Mouse (Mus musculus) lung, embryonic 15.5 days (tissue): ENCODE measurements at regions not wholly inside any gene's neighbourhood (a gene's known extent, or its start where the extent isn't known, plus 50 kb on each side); places are given as distances from the start of the nearest gene placed in this dataset.
"Not testable (repeated sequence)": the region's sequence is repeated elsewhere in the genome, so short reads cannot be mapped to it uniquely, and the experiment has no call there.

Source experiments
- ATAC-seq: fragments of 200-750 bp; cut with Nextera tagmentation; 2 replicates; pipeline ENCODE4 v1.8.0; 2017; ENCODE audit warnings: moderate number of reproducible peaks, borderline replicate concordance; ENCODE audit not compliant: low FRiP score, low TSS enrichment; ENCODE audit errors: extremely low read depth
- H3K27ac ChIP-seq: fragments of 300-500 bp; sonication (generic); 2 replicates; pipeline ENCODE4 v1.5.1; 2015; ENCODE audit warnings: moderate library complexity, mild to moderate bottlenecking, inconsistent platforms
- H3K27me3 ChIP-seq: fragments of 300-500 bp; sonication (generic); 2 replicates; pipeline ENCODE4 v1.6.1; 2015; ENCODE audit warnings: inconsistent platforms
- H3K36me3 ChIP-seq: fragments of 300-500 bp; sonication (generic); 2 replicates; pipeline ENCODE4 v1.6.1; 2015; ENCODE audit warnings: inconsistent platforms
- H3K4me1 ChIP-seq: fragments of 300-500 bp; sonication (generic); 2 replicates; pipeline ENCODE4 v1.6.1; 2015; ENCODE audit warnings: inconsistent platforms
- H3K4me2 ChIP-seq: fragments of 300-500 bp; sonication (generic); 2 replicates; pipeline ENCODE4 v1.6.1; 2015; ENCODE audit warnings: inconsistent platforms, mild to moderate bottlenecking, moderate library complexity
- H3K4me3 ChIP-seq: fragments of 300-500 bp; sonication (generic); 2 replicates; pipeline ENCODE4 v1.5.1; 2015; ENCODE audit warnings: mild to moderate bottlenecking, inconsistent platforms
- H3K9ac ChIP-seq: fragments of 300-500 bp; sonication (generic); 2 replicates; pipeline ENCODE4 v1.6.1; 2015; ENCODE audit warnings: inconsistent platforms
- H3K9me3 ChIP-seq: fragments of 300-500 bp; sonication (generic); 2 replicates; pipeline ENCODE4 v1.6.1; 2016; ENCODE audit warnings: inconsistent platforms
- WGBS: fragments of 180-500 bp; shearing (Covaris S2); methylation state at CpG from one replicate; pipeline ENCODE4 v1.1.7; 2015; 5-methylcytosine and 5-hydroxymethylcytosine counted together

GRCm38 (mm10) chrX:19903962-19904930 lies 155.1 kb upstream of the Chst7 start:
- Histone ChIP-seq H3K27me3 (no peaks in the 10 kb centered on the region), H3K4me1 (no peaks in the 10 kb centered on the region), H3K36me3 (no peaks in the 10 kb centered on the region), H3K9ac (no peak overlapping the region), H3K4me3 (no peak overlapping the region), H3K4me2 (no peak overlapping the region), H3K9me3 (no peaks in the 10 kb centered on the region), H3K27ac (peak overlapping the region; percentile 52; the same call in 1 of the 2 replicates)
- peak; percentile 92 for ATAC-seq
- 45% methylated on average over 6 of the region's 6 CpGs for WGBS

- no peaks in the 10 kb centered on the region for H3K36me3 ChIP-seq
- H3K27ac ChIP-seq, result peak overlapping the region; percentile 24; the same call in 1 of the 2 replicates
- no peaks in the 10 kb centered on the region for H3K4me1 ChIP-seq
- no peak; the same call in 1 of the 2 replicates for ATAC-seq
- no peak overlapping the region for H3K4me2 ChIP-seq
- no peaks in the 10 kb centered on the region for H3K27me3 ChIP-seq
- no peak overlapping the region for H3K9ac ChIP-seq
- H3K4me3 ChIP-seq, result no peak overlapping the region
- H3K9me3 ChIP-seq, result no peaks in the 10 kb centered on the region
Observed at GRCm38 (mm10) chrX:19906646-19907371, 152.6 kb upstream of the Chst7 start.

- peak; percentile 52; the same call in 1 of the 2 replicates for ATAC-seq
- no peak overlapping the region for H3K4me2 ChIP-seq
- no peaks in the 10 kb centered on the region for H3K27me3 ChIP-seq
- 82% methylated on average over 1 of the region's 1 CpGs for WGBS
- no peak overlapping the region for H3K4me3 ChIP-seq
- no peak overlapping the region for H3K9ac ChIP-seq
- no peaks in the 10 kb centered on the region for H3K9me3 ChIP-seq
- H3K4me1 ChIP-seq, result no peaks in the 10 kb centered on the region
- no peak overlapping the region for H3K27ac ChIP-seq
- no peaks in the 10 kb centered on the region for H3K36me3 ChIP-seq
Observed at GRCm38 (mm10) chrX:19917001-19917400, 142.4 kb upstream of the Chst7 start.

GRCm38 (mm10) chrX:19929376-19929775 lies 130.0 kb upstream of the Chst7 start:
- ATAC-seq, H3K27me3 ChIP-seq: not testable (repeated sequence)
- WGBS, result 69% methylated on average over 3 of the region's 3 CpGs

GRCm38 (mm10) chrX:19929866-19930265 lies 129.5 kb upstream of the Chst7 start:
- no peaks in the 10 kb centered on the region for H3K9me3 ChIP-seq
- H3K4me2 ChIP-seq, result no peak overlapping the region
- no peak overlapping the region for H3K27ac ChIP-seq
- H3K27me3 ChIP-seq, result no peaks in the 10 kb centered on the region
- WGBS, result 45% methylated on average over 3 of the region's 3 CpGs
- no peak overlapping the region for H3K9ac ChIP-seq
- H3K36me3 ChIP-seq, result no peaks in the 10 kb centered on the region
- no peak overlapping the region for H3K4me3 ChIP-seq
- no peak for ATAC-seq
- no peaks in the 10 kb centered on the region for H3K4me1 ChIP-seq

More at GRCm38 (mm10) chrX:19929376-19929775, 130.0 kb upstream of the Chst7 start:
- H3K27ac ChIP-seq, H3K4me1 ChIP-seq, H3K36me3 ChIP-seq, H3K9me3 ChIP-seq, H3K4me3 ChIP-seq, H3K9ac ChIP-seq, H3K4me2 ChIP-seq: not testable (repeated sequence)

GRCm38 (mm10) chrX:19943305-19943704 lies 116.1 kb upstream of the Chst7 start:
- Histone ChIP-seq H3K9ac (no peak overlapping the region), H3K9me3 (no peaks in the 10 kb centered on the region), H3K4me1 (no peaks in the 10 kb centered on the region), H3K27ac (no peak overlapping the region), H3K4me3 (no peak overlapping the region), H3K27me3 (no peaks in the 10 kb centered on the region), H3K4me2 (no peak overlapping the region), H3K36me3 (no peaks in the 10 kb centered on the region)
- ATAC-seq, result no peak
- 75% methylated on average over 2 of the region's 2 CpGs for WGBS
